Mouse (Mus musculus) liver, embryonic 14.5 days (tissue): ENCODE results near the gene Cmtr2.

Source experiments
- CTCF ChIP-seq: IDR thresholded peaks from 2 replicates; pipeline ENCODE4 v1.5.1; 2016; ENCODE audit warnings: antibody characterized with exemption, low read depth, control low read depth
- EP300 ChIP-seq: IDR thresholded peaks from 2 replicates; pipeline ENCODE4 v1.6.1; 2016; ENCODE audit warnings: antibody characterized with exemption, low read depth

DNA sequence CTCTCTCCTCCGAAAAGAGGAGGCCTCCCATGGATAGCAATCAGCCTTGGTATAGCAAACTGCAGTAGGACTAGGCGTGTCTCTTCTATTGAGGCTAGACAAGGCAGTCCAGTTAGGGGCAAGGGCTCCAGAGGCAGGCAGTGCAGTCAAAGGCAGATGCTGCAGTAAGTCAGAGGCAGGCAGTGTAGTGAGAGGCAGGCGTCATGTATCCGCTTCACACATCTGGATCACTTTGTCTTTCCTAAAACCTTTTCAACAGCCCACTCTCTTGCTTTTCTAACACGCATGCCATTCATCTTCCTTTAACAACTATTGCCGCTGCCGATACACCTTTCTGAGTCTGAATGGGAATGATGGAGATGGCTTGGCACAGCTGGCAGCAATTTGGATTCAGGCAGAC, at the start of gene Cmtr2:
- no peak for TF ChIP-seq EP300
- TF ChIP-seq CTCF = no peak
